Mouse (Mus musculus) ES-Bruce4 (cell line): Measurements from ENCODE around the gene Mindy4b-ps. TPM values are rescaled to one million over a fixed set of nuclear protein-coding genes. Genes with fewer than 3 reads are reported as not detected.

Source experiments
- H3K27ac ChIP-seq: 2 replicates; pipeline ENCODE4 v1.5.1; 2012; ENCODE audit warnings: low read length, inconsistent platforms; ENCODE audit not compliant: insufficient read depth
- H3K27me3 ChIP-seq: 2 replicates; pipeline ENCODE4 v1.6.1; 2012; ENCODE audit warnings: mild to moderate bottlenecking, low read length, inconsistent platforms; ENCODE audit not compliant: control insufficient read depth, poor library complexity, insufficient read depth, severe bottlenecking
- H3K36me3 ChIP-seq: 2 replicates; pipeline ENCODE4 v1.6.1; 2012; ENCODE audit warnings: inconsistent platforms, mild to moderate bottlenecking, low read length, moderate library complexity; ENCODE audit not compliant: control insufficient read depth, poor library complexity, insufficient read depth, severe bottlenecking
- H3K4me1 ChIP-seq: one replicate; pipeline ENCODE4 v1.8.1; 2011; ENCODE audit warnings: low read length; ENCODE audit not compliant: control insufficient read depth, insufficient read depth
- H3K4me3 ChIP-seq: 2 replicates; pipeline ENCODE4 v1.5.1; 2011; ENCODE audit warnings: low read depth, mild to moderate bottlenecking, low read length
- H3K9ac ChIP-seq: 2 replicates; pipeline ENCODE4 v1.6.1; 2012; ENCODE audit warnings: low read depth, mild to moderate bottlenecking, inconsistent platforms; ENCODE audit not compliant: poor library complexity, severe bottlenecking
- H3K9me3 ChIP-seq: replicated peaks from 2 replicates; pipeline ENCODE4 v1.6.1; 2012; ENCODE audit warnings: mild to moderate bottlenecking, low read length, inconsistent platforms; ENCODE audit not compliant: control insufficient read depth, poor library complexity, insufficient read depth, severe bottlenecking
- CTCF ChIP-seq: IDR thresholded peaks from one replicate; pipeline ENCODE4 v1.8.1; 2011; ENCODE audit warnings: low read depth, low read length
- EP300 ChIP-seq: IDR thresholded peaks from 2 replicates; pipeline ENCODE4 v1.6.1; 2011; ENCODE audit warnings: low read depth, low read length; ENCODE audit not compliant: insufficient read depth
- POLR2A ChIP-seq: IDR thresholded peaks from one replicate; pipeline ENCODE4 v1.8.1; 2011; ENCODE audit warnings: low read length; ENCODE audit not compliant: insufficient read depth
- polyA plus RNA-seq: library from polyadenylated mRNA; stranded (reverse); fragments of >200 nt; gene quantifications from 2 replicates; pipeline ENCODE4 v1.2.4, GENCODE M21; 2011; ENCODE audit warnings: low read depth; ENCODE audit not compliant: missing spikeins, insufficient read depth, insufficient read length

Gene Mindy4b-ps
- polyA plus RNA-seq, 1 experiment: not detected

- Histone ChIP-seq H3K27me3 (no peaks in the 10 kb centered on the region), H3K9me3 (no peaks in the 10 kb centered on the region), H3K36me3 (no peaks in the 10 kb centered on the region), H3K9ac (no peak overlapping the region), H3K27ac (no peak overlapping the region), H3K4me1 (no peaks in the 10 kb centered on the region), H3K4me3 (no peak overlapping the region)
- no peak for TF ChIP-seq POLR2A
- no peak for TF ChIP-seq CTCF
- TF ChIP-seq EP300: no peak
Observed at GRCm38 (mm10) chr3:58747924-58748323, 74.2 kb downstream of the Mindy4b-ps start.

DNA sequence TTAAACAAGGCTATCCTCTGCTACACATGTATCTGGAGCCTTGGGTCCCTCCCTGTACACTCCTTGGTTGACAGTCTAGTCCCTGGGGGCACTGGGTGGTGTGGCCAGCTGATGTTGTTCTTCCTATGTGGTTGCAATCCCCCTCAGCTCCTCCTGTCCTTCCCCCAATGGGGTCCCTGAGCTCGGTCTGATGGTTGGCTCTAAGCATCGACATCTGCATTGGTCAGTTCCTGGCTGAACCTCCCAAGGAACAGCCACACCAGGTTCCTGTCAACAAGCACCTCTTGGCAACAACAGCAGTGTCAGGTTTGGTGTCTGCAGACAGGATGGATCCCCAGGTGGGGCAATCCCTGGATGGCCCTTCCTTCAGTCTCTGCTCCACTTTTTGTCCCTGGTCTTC, 82.6 kb downstream of the Mindy4b-ps start:
- H3K4me3 ChIP-seq: no peak overlapping the region
- no peaks in the 10 kb centered on the region for H3K27me3 ChIP-seq
- no peaks in the 10 kb centered on the region for H3K4me1 ChIP-seq
- TF ChIP-seq EP300 (no peak), POLR2A (no peak), CTCF (no peak)
- H3K27ac ChIP-seq: no peak overlapping the region
- H3K36me3 ChIP-seq: no peaks in the 10 kb centered on the region
- no peaks in the 10 kb centered on the region for H3K9me3 ChIP-seq
- H3K9ac ChIP-seq: no peak overlapping the region

Other genes starting within 250 kb of the Mindy4b-ps start
- 121 and 134 TPM in 2 replicates for gene Selenot, start 245.7 kb downstream of the Mindy4b-ps start, polyA plus RNA-seq
- gene Erich6, start 185.1 kb downstream of the Mindy4b-ps start, polyA plus RNA-seq: not detected in 2 replicates
- 7.1 and 8.9 TPM in 2 replicates for gene Siah2, start 129.9 kb downstream of the Mindy4b-ps start, polyA plus RNA-seq
- not detected in 2 replicates for gene Clrn1, start 63.0 kb upstream of the Mindy4b-ps start, polyA plus RNA-seq
- 10.3 and 11.7 TPM in 2 replicates for gene Med12l, start 183.5 kb upstream of the Mindy4b-ps start, polyA plus RNA-seq